Mouse (Mus musculus): ENCODE results near the gene D130052B06Rik. TPM values are rescaled to one million over a fixed set of nuclear protein-coding genes. Genes with fewer than 3 reads are reported as not detected.

Gene D130052B06Rik
- not detected for polyA plus RNA-seq (2017; shearing (Covaris generic))

GRCm38 (mm10) chr11:33598986-33599385 is at the start of gene D130052B06Rik:
D130052B06Rik (plus strand) TSS chr11:33599302.
- ATAC-seq, result no peak

GRCm38 (mm10) chr11:33550861-33551560 is 48.1 kb upstream of the D130052B06Rik start:
- ATAC-seq, result no peak

- ATAC-seq, result no peak
Measured at GRCm38 (mm10) chr11:33554123-33554522, 45.0 kb upstream of the D130052B06Rik start.

- ATAC-seq, result no peak
Measured at GRCm38 (mm10) chr11:33563921-33564320, 35.2 kb upstream of the D130052B06Rik start.

- no peak for ATAC-seq
Measured at GRCm38 (mm10) chr11:33570413-33570812, 28.7 kb upstream of the D130052B06Rik start.

- no peak for ATAC-seq
Measured at GRCm38 (mm10) chr11:33574944-33575343, 24.2 kb upstream of the D130052B06Rik start.

GRCm38 (mm10) chr11:33578859-33579258 is 20.2 kb upstream of the D130052B06Rik start, which contains the start of gene Gabrp:
Gabrp (minus strand) TSS chr11:33578959.
- no peak for ATAC-seq

GRCm38 (mm10) chr11:33579621-33580020 is 19.5 kb upstream of the D130052B06Rik start:
- ATAC-seq, result no peak

GRCm38 (mm10) chr11:33586614-33587013 is 12.5 kb upstream of the D130052B06Rik start:
- no peak for ATAC-seq

- ATAC-seq, result no peak
Measured at GRCm38 (mm10) chr11:33590771-33591170, 8.3 kb upstream of the D130052B06Rik start.

GRCm38 (mm10) chr11:33592826-33593225 is 6.3 kb upstream of the D130052B06Rik start:
- ATAC-seq, result no peak

- no peak for ATAC-seq
Measured at GRCm38 (mm10) chr11:33596655-33597054, 2.4 kb upstream of the D130052B06Rik start.

GRCm38 (mm10) chr11:33603174-33603573 is 4.1 kb downstream of the D130052B06Rik start:
- ATAC-seq, result no peak

- no peak for ATAC-seq
Measured at GRCm38 (mm10) chr11:33607784-33608183, 8.7 kb downstream of the D130052B06Rik start.

- ATAC-seq, result no peak
Measured at GRCm38 (mm10) chr11:33614218-33614617, 15.1 kb downstream of the D130052B06Rik start.

GRCm38 (mm10) chr11:33627136-33627742 is 28.1 kb downstream of the D130052B06Rik start:
- no peak for ATAC-seq

GRCm38 (mm10) chr11:33637107-33637506 is 38.0 kb downstream of the D130052B06Rik start:
- ATAC-seq, result no peak

- no peak for ATAC-seq
Measured at GRCm38 (mm10) chr11:33649358-33649757, 50.3 kb downstream of the D130052B06Rik start.

- no peak for ATAC-seq
Measured at GRCm38 (mm10) chr11:33654485-33654884, 55.4 kb downstream of the D130052B06Rik start.

- ATAC-seq, result no peak
Measured at GRCm38 (mm10) chr11:33655221-33655620, 56.1 kb downstream of the D130052B06Rik start.

GRCm38 (mm10) chr11:33655861-33656593 is 56.9 kb downstream of the D130052B06Rik start:
- no peak for ATAC-seq

GRCm38 (mm10) chr11:33660016-33660913 is 61.2 kb downstream of the D130052B06Rik start:
- no peak for ATAC-seq
